Mouse (Mus musculus) stomach, embryonic 15.5 days (tissue): ENCODE data around the gene Mpst. TPM values are rescaled to one million over a fixed set of nuclear protein-coding genes. Genes with fewer than 3 reads are reported as not detected.
A peak's percentile ranks its signal among the peaks of the same experiment; 100 is the strongest.

Experiments
- ATAC-seq: fragments of 200-750 bp; cut with Nextera tagmentation; 2 replicates; pipeline ENCODE4 v1.8.0; 2017; ENCODE audit warnings: low read depth, moderate number of reproducible peaks, moderate TSS enrichment; ENCODE audit not compliant: insufficient read depth, low FRiP score
- H3K27ac ChIP-seq: fragments of 300-500 bp; sonication (generic); 2 replicates; pipeline ENCODE4 v1.5.1; 2015; ENCODE audit warnings: mild to moderate bottlenecking, inconsistent platforms
- H3K27me3 ChIP-seq: fragments of 300-500 bp; sonication (generic); replicated peaks from 2 replicates; pipeline ENCODE4 v1.6.1; 2015; ENCODE audit warnings: inconsistent platforms
- H3K36me3 ChIP-seq: fragments of 300-500 bp; sonication (generic); 2 replicates; pipeline ENCODE4 v1.6.1; 2015; ENCODE audit warnings: inconsistent platforms
- H3K4me1 ChIP-seq: fragments of 300-500 bp; sonication (generic); 2 replicates; pipeline ENCODE4 v1.6.1; 2015; ENCODE audit warnings: inconsistent platforms
- H3K4me2 ChIP-seq: fragments of 300-500 bp; sonication (generic); 2 replicates; pipeline ENCODE4 v1.6.1; 2015; ENCODE audit warnings: mild to moderate bottlenecking, inconsistent platforms
- H3K4me3 ChIP-seq: fragments of 300-500 bp; sonication (generic); replicated peaks from 2 replicates; pipeline ENCODE4 v1.5.1; 2015; ENCODE audit warnings: inconsistent platforms
- H3K9ac ChIP-seq: fragments of 300-500 bp; sonication (generic); 2 replicates; pipeline ENCODE4 v1.6.1; 2015; ENCODE audit warnings: inconsistent platforms
- H3K9me3 ChIP-seq: fragments of 300-500 bp; sonication (generic); 2 replicates; pipeline ENCODE4 v1.6.1; 2016; ENCODE audit warnings: inconsistent platforms
- WGBS: fragments of 180-500 bp; shearing (Covaris S2); methylation state at CpG from one replicate; pipeline ENCODE4 v1.1.7; 2015; 5-methylcytosine and 5-hydroxymethylcytosine counted together
- polyA plus RNA-seq: library from polyadenylated mRNA; unstranded; fragments of >200 nt; fragmentation: Nextera tagmentation; extraction: Ambion mirVana; gene quantifications from 2 replicates; pipeline ENCODE4 v1.2.1, GENCODE M21; 2015

Gene Mpst
- polyA plus RNA-seq: 3.3 and 4.2 TPM in 2 replicates

- H3K27me3 ChIP-seq: peaks cover 16% of the 10 kb centered on the region; the same call in 1 of the 2 replicates
- no peaks in the 10 kb centered on the region for H3K9me3 ChIP-seq
- peak; percentile 79 for ATAC-seq
- H3K4me1 ChIP-seq: peaks cover 51% of the 10 kb centered on the region
- H3K9ac ChIP-seq: peak within 1 kb of the TSS; percentile 53
- H3K4me3 ChIP-seq: peak within 1 kb of the TSS; percentile 79
- H3K4me2 ChIP-seq: peak within 1 kb of the TSS; percentile 90
- under 1% methylated on average over 40 of the region's 40 CpGs for WGBS
- peak within 1 kb of the TSS; percentile 99 for H3K27ac ChIP-seq
- H3K36me3 ChIP-seq: no peaks in the 10 kb centered on the region
These were observed at the start of gene Mpst for GRCm38 (mm10) chr15:78406293-78406934. Mpst (plus strand) TSS chr15:78406416.

- no peaks in the 10 kb centered on the region for H3K36me3 ChIP-seq
- no peak overlapping the region for H3K27ac ChIP-seq
- H3K4me1 ChIP-seq: no peaks in the 10 kb centered on the region
- peaks cover 4% of the 10 kb centered on the region; the same call in 1 of the 2 replicates for H3K27me3 ChIP-seq
- ATAC-seq: no peak
- WGBS: 31% methylated on average over 2 of the region's 2 CpGs
- H3K9ac ChIP-seq: no peak overlapping the region
- H3K9me3 ChIP-seq: no peaks in the 10 kb centered on the region
- no peak overlapping the region for H3K4me3 ChIP-seq
- H3K4me2 ChIP-seq: no peak overlapping the region
These were observed 40.3 kb upstream of the Mpst start for GRCm38 (mm10) chr15:78365916-78366315.

GRCm38 (mm10) chr15:78366875-78367274 lies 39.3 kb upstream of the Mpst start:
- no peak for ATAC-seq
- WGBS: 64% methylated on average over 8 of the region's 8 CpGs
- H3K27me3 ChIP-seq: peaks cover 4% of the 10 kb centered on the region; the same call in 1 of the 2 replicates

GRCm38 (mm10) chr15:78367811-78368210 lies 38.4 kb upstream of the Mpst start:
- Histone ChIP-seq H3K27me3 (peaks cover 4% of the 10 kb centered on the region; the same call in 1 of the 2 replicates), H3K27ac (no peak overlapping the region), H3K4me3 (no peak overlapping the region), H3K4me2 (no peak overlapping the region), H3K36me3 (no peaks in the 10 kb centered on the region), H3K4me1 (no peaks in the 10 kb centered on the region), H3K9ac (no peak overlapping the region), H3K9me3 (no peaks in the 10 kb centered on the region)
- WGBS: 64% methylated on average over 3 of the region's 3 CpGs
- no peak for ATAC-seq

More at GRCm38 (mm10) chr15:78366875-78367274, 39.3 kb upstream of the Mpst start:
- H3K27ac ChIP-seq: no peak overlapping the region
- H3K9me3 ChIP-seq: no peaks in the 10 kb centered on the region
- no peaks in the 10 kb centered on the region for H3K36me3 ChIP-seq
- H3K9ac ChIP-seq: no peak overlapping the region
- no peak overlapping the region for H3K4me2 ChIP-seq
- no peaks in the 10 kb centered on the region for H3K4me1 ChIP-seq
- H3K4me3 ChIP-seq: no peak overlapping the region

- ATAC-seq: peak; percentile 56; the same call in 1 of the 2 replicates
- Histone ChIP-seq H3K27me3 (peaks cover 4% of the 10 kb centered on the region; the same call in 1 of the 2 replicates), H3K27ac (no peak overlapping the region), H3K4me1 (no peaks in the 10 kb centered on the region), H3K9me3 (no peaks in the 10 kb centered on the region), H3K9ac (no peak overlapping the region), H3K36me3 (no peaks in the 10 kb centered on the region), H3K4me3 (no peak overlapping the region), H3K4me2 (no peak overlapping the region)
- WGBS: 7% methylated on average over 8 of the region's 8 CpGs
These were observed 37.3 kb upstream of the Mpst start for GRCm38 (mm10) chr15:78368926-78369346.

GRCm38 (mm10) chr15:78369641-78370040 lies 36.6 kb upstream of the Mpst start:
- 88% methylated on average over 1 of the region's 1 CpGs for WGBS
- H3K27me3 ChIP-seq: peaks cover 4% of the 10 kb centered on the region; the same call in 1 of the 2 replicates
- H3K27ac ChIP-seq: no peak overlapping the region

GRCm38 (mm10) chr15:78372796-78373195 lies 33.4 kb upstream of the Mpst start:
- H3K4me2 ChIP-seq: no peak overlapping the region
- H3K4me3 ChIP-seq: no peak overlapping the region
- ATAC-seq: no peak
- WGBS: 38% methylated on average over 3 of the region's 3 CpGs
- H3K27me3 ChIP-seq: peaks cover 4% of the 10 kb centered on the region; the same call in 1 of the 2 replicates
- no peak overlapping the region for H3K9ac ChIP-seq
- no peak overlapping the region for H3K27ac ChIP-seq
- no peaks in the 10 kb centered on the region for H3K9me3 ChIP-seq
- no peaks in the 10 kb centered on the region for H3K4me1 ChIP-seq
- H3K36me3 ChIP-seq: no peaks in the 10 kb centered on the region

More at GRCm38 (mm10) chr15:78369641-78370040, 36.6 kb upstream of the Mpst start:
- ATAC-seq: no peak
- Histone ChIP-seq H3K9me3 (no peaks in the 10 kb centered on the region), H3K9ac (no peak overlapping the region), H3K4me3 (no peak overlapping the region), H3K4me1 (no peaks in the 10 kb centered on the region), H3K36me3 (no peaks in the 10 kb centered on the region), H3K4me2 (no peak overlapping the region)

- Histone ChIP-seq H3K9ac (no peak overlapping the region), H3K9me3 (no peaks in the 10 kb centered on the region), H3K27ac (no peak overlapping the region), H3K36me3 (no peaks in the 10 kb centered on the region), H3K4me2 (no peak overlapping the region), H3K27me3 (peaks cover 4% of the 10 kb centered on the region; the same call in 1 of the 2 replicates), H3K4me1 (no peaks in the 10 kb centered on the region), H3K4me3 (no peak overlapping the region)
- no peak for ATAC-seq
- 65% methylated on average over 3 of the region's 3 CpGs for WGBS
These were observed 32.0 kb upstream of the Mpst start for GRCm38 (mm10) chr15:78374204-78374603.

GRCm38 (mm10) chr15:78377859-78378258 lies 28.4 kb upstream of the Mpst start:
- Histone ChIP-seq H3K27ac (no peak overlapping the region), H3K9ac (no peak overlapping the region), H3K9me3 (no peaks in the 10 kb centered on the region), H3K36me3 (no peaks in the 10 kb centered on the region), H3K4me3 (no peak overlapping the region), H3K4me1 (no peaks in the 10 kb centered on the region), H3K4me2 (no peak overlapping the region), H3K27me3 (no peaks in the 10 kb centered on the region; the same call in 1 of the 2 replicates)
- WGBS: 85% methylated on average over 10 of the region's 10 CpGs
- no peak for ATAC-seq

- 64% methylated on average over 10 of the region's 10 CpGs for WGBS
- Histone ChIP-seq H3K4me2 (no peak overlapping the region), H3K36me3 (no peaks in the 10 kb centered on the region), H3K27ac (no peak overlapping the region), H3K4me1 (no peaks in the 10 kb centered on the region), H3K9ac (no peak overlapping the region), H3K9me3 (no peaks in the 10 kb centered on the region), H3K27me3 (no peaks in the 10 kb centered on the region; the same call in 1 of the 2 replicates), H3K4me3 (no peak overlapping the region)
- no peak for ATAC-seq
These were observed 27.7 kb upstream of the Mpst start for GRCm38 (mm10) chr15:78378556-78378955.

GRCm38 (mm10) chr15:78380208-78380607 lies 26.0 kb upstream of the Mpst start:
- no peak for ATAC-seq
- 81% methylated on average over 2 of the region's 2 CpGs for WGBS
- no peak overlapping the region for H3K4me2 ChIP-seq
- H3K36me3 ChIP-seq: no peaks in the 10 kb centered on the region
- H3K27ac ChIP-seq: no peak overlapping the region
- H3K27me3 ChIP-seq: no peaks in the 10 kb centered on the region; the same call in 1 of the 2 replicates
- no peaks in the 10 kb centered on the region for H3K4me1 ChIP-seq
- H3K9me3 ChIP-seq: no peaks in the 10 kb centered on the region
- H3K9ac ChIP-seq: no peak overlapping the region
- H3K4me3 ChIP-seq: no peak overlapping the region

- no peak overlapping the region for H3K4me2 ChIP-seq
- no peak overlapping the region for H3K9ac ChIP-seq
- H3K27me3 ChIP-seq: no peaks in the 10 kb centered on the region; the same call in 1 of the 2 replicates
- no peak for ATAC-seq
- H3K9me3 ChIP-seq: no peaks in the 10 kb centered on the region
- WGBS: 61% methylated on average over 4 of the region's 4 CpGs
- H3K27ac ChIP-seq: no peak overlapping the region
- H3K36me3 ChIP-seq: no peaks in the 10 kb centered on the region
- no peak overlapping the region for H3K4me3 ChIP-seq
- H3K4me1 ChIP-seq: no peaks in the 10 kb centered on the region
These were observed 25.5 kb upstream of the Mpst start for GRCm38 (mm10) chr15:78380741-78381140.
